Mouse (Mus musculus) megakaryocyte progenitor cell, adult 5-6 weeks (primary cell): ENCODE results near the gene Olfr1358. TPM values are rescaled to one million over a fixed set of nuclear protein-coding genes. Genes with fewer than 3 reads are reported as not detected.

Experiments used
- ATAC-seq: replicated peaks from 2 replicates; pipeline ENCODE4 v1.8.0; 2016; ENCODE audit warnings: mild to moderate bottlenecking, moderate TSS enrichment, inconsistent platforms; ENCODE audit not compliant: poor library complexity
- total RNA-seq, 2 experiments: library from RNA; stranded (forward) in 1 of 2; stranded (reverse) in 1 of 2; fragments of 157-497, 149-512 nt in 1 of 2; fragments of 200-1000 nt in 1 of 2; gene quantifications; 2 replicates each; pipeline versions ENCODE4 v1.2.3 to v1.2.4; 2015 to 2017

The Olfr1358 gene
- total RNA-seq, 2 experiments from 2014 or later, result not detected

GRCm38 (mm10) chr10:78569191-78569590, 52.0 kb downstream of the Olfr1358 start:
- ATAC-seq, result no peak

DNA sequence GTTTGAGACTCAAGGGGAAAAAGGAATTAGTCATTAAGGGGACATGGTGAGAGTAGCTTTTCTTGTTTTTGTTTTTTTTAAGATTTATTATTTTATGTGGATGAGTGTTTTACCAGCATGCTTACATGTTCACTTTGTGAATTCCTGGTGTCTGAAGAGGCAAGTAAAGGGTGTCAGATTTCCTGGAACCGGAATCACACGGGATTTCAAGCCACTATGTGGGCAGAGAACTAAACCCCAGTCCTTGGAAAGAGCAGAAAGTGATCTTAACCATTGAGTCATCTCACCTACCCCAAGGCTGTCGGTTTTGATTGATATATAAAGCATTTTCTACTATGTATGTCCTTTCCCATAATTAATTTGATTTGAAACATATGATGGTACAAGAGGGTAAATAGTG, 52.5 kb downstream of the Olfr1358 start:
- ATAC-seq, result no peak

Other genes with a start within 250 kb of the Olfr1358 start
- 2.7 and 3.1 TPM in 2 replicates for gene Agpat3, start 164.9 kb upstream of the Olfr1358 start, total RNA-seq (2015)
- 1.8 and 4.1 TPM in 2 replicates for gene Agpat3, start 164.9 kb upstream of the Olfr1358 start, total RNA-seq (2017)
- gene Rrp1, start 104.4 kb upstream of the Olfr1358 start, total RNA-seq (2015), result 56.7 and 60.6 TPM in 2 replicates
- gene Rrp1, start 104.4 kb upstream of the Olfr1358 start, total RNA-seq (2017), result 336 and 416 TPM in 2 replicates
- gene Cstb, start 91.8 kb upstream of the Olfr1358 start, total RNA-seq (2015), result 48.9 and 56.0 TPM in 2 replicates
- gene Cstb, start 91.8 kb upstream of the Olfr1358 start, total RNA-seq (2017), result 41.9 and 51.4 TPM in 2 replicates
- 24.7 and 28.1 TPM in 2 replicates for gene Pdxk, start 52.5 kb upstream of the Olfr1358 start, total RNA-seq (2015)
- 18.8 and 19.9 TPM in 2 replicates for gene Pdxk, start 52.5 kb upstream of the Olfr1358 start, total RNA-seq (2017)
- gene Ilvbl, start 56.9 kb downstream of the Olfr1358 start, total RNA-seq (2015), result 23.1 and 26.9 TPM in 2 replicates
- 9.1 and 9.6 TPM in 2 replicates for gene Ilvbl, start 56.9 kb downstream of the Olfr1358 start, total RNA-seq (2017)
- 0.73 and 1.3 TPM in 2 replicates for gene Syde1, start 74.5 kb downstream of the Olfr1358 start, total RNA-seq (2015)
- 0.54 and 0.78 TPM in 2 replicates for gene Syde1, start 74.5 kb downstream of the Olfr1358 start, total RNA-seq (2017)
- not detected in 2 replicates for gene Olfr1357, start 100.6 kb downstream of the Olfr1358 start, total RNA-seq (2015)
- gene Olfr1357, start 100.6 kb downstream of the Olfr1358 start, total RNA-seq (2017), result not detected in 2 replicates
- not detected in 2 replicates for gene Casp14, start 200.9 kb downstream of the Olfr1358 start, total RNA-seq (2015)
- gene Casp14, start 200.9 kb downstream of the Olfr1358 start, total RNA-seq (2017), result not detected in 2 replicates
- gene Ccdc105, start 235.6 kb downstream of the Olfr1358 start, total RNA-seq (2015), result not detected in 2 replicates
- gene Ccdc105, start 235.6 kb downstream of the Olfr1358 start, total RNA-seq (2017), result not detected in 2 replicates